Mouse (Mus musculus): ENCODE results near the gene 4930402H24Rik.

The 4930402H24Rik gene

DNA sequence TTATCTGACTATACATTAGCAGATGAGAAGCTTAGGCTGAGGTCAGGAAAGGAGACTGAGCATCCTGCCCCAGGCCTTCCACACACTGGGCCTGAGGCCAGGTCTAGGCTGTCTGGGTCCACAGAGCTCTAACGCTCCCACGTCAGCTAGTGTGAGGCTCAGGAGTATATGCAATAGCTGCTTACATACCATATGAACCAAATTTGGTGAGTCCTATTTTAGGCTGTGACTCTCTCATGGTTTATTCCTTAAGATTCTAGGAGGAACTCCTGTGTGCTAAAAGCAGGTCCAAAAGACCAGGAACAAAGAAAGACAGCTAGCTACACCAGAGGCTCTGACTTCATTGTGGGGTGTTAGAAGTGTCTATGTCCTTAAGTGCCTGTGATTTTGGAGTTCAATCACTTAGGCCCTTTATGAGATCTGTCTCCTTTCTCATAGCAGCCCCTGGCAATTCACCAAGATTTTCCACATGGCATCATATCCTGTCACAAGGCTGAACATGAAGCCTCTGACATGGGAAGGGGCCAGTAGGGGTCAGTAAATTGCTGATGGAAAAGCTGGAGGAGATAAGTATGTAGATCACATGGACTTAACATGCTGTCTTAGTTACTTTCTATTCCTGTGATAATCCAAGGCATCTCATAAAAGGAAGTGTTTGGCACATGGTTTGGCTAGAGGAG, 177.2 kb downstream of the 4930402H24Rik start:
- DNase-seq = no peak

DNA sequence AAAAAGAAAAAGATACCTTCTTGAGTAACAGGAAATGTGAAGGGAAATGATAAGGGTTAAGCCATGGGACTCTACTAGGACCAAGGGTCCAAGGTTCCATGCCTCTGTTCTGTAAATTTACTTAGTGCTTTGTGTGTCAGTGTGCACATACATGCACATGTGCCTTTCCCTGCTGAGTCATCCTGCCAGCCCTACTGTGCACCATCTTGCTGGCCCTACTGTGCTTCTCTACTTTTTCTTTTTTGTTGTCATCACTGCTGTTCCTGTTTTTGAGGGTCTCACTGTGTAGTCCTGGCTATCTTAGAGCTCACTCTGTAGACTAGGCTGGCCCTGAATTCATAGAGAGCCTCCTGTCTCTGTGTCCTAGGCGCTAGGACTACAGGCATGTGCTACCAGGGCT, 178.5 kb downstream of the 4930402H24Rik start:
- DNase-seq = no peak

DNA sequence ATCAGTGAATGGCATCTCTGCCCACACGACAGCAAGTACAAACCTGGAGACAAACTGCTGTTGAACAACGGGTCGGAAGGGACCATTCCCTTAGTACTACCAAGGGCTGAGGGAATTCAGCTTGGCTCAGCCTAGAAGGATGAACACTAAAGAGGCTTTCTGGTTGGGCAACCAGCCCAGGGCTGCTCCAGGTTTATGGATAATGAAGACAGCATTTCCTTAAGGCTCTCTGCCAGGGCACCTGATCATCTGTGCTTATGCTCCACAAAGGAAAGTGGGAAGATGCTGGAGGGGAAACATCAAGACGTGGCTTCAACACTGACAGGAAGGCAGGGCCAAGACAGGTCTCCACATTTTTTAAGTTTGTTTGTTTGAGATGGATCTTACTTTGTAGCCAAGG, 181.8 kb downstream of the 4930402H24Rik start:
- no peak for DNase-seq

DNA sequence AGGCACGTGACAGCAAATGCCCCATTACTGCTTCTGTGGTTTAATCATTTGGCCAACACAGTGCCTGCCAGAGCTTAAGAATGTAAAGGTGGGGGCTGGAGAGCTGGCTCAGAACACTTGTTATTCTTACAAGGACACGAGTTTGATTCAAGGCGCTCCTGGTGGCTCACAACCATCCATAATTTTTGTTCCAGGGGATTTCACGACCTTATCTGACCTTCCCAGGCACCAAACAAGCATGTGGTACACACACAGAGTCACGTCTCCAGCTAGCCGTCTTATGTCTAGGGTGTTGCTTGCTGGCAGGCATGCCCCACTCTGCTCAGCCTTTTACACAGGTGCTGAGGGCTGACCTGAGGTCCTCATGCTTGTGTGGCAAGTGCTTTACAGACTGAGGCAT, 188.3 kb downstream of the 4930402H24Rik start:
- DNase-seq = peak; percentile 25 to 55

DNA sequence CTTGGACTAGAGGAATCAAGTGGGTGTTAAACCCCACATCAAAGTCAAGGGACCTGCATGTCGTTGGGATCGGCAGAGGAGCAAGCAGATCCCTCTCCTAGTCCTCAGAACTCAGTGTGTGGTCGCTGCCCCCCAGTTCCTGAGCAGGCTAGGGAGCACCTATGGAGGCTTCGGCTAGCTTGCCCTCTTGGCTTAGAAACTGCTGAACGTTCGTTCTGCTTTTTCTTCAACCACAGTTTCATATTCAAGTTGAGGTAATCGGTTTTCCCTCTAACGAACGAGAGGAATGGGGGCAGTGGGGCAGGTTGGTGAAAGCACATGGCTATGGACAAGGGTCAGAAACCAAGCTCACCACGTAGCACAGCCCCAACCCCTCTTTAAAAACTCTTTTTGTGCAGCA, 199.1 kb downstream of the 4930402H24Rik start:
- DNase-seq = no peak

DNA sequence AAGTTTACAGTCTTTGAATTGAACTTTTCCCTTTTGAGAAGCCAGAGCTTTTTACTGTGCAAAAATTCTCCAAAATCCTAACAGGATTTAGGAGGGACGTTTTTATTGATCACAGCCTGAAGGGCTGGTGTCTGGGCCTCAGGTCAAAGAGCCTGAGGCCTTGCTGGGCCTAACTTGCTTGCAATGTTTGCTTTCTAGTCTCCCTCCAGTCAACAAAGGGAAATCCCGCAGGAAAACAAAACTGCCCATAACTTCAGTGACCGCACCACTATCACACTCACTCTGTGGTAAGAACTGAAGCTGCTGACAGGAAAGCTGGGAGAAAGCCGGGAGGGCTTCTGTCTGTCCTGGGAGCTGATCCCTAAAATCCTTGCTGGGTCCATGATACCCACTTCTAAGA, 199.6 kb downstream of the 4930402H24Rik start:
- no peak for DNase-seq

DNA sequence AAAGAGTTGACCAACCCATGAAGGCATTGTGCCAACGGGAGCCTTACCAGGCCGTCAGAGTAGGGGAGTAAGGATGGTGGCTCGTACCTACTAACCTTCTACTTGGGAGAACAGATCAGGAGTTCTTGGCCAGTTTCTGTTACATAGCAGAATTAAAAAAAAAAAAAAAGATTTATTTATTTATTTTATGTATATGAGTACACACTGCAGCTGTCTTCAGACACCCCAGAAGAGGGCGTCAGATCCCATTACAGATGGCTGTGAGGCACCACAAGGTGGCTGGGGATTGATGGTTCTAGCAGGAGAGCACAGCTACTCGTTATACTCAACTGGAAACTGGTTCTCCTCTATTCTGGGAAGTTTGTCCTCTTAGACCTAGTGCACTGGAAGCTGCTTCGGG, 201.0 kb downstream of the 4930402H24Rik start:
- DNase-seq = no peak

DNA sequence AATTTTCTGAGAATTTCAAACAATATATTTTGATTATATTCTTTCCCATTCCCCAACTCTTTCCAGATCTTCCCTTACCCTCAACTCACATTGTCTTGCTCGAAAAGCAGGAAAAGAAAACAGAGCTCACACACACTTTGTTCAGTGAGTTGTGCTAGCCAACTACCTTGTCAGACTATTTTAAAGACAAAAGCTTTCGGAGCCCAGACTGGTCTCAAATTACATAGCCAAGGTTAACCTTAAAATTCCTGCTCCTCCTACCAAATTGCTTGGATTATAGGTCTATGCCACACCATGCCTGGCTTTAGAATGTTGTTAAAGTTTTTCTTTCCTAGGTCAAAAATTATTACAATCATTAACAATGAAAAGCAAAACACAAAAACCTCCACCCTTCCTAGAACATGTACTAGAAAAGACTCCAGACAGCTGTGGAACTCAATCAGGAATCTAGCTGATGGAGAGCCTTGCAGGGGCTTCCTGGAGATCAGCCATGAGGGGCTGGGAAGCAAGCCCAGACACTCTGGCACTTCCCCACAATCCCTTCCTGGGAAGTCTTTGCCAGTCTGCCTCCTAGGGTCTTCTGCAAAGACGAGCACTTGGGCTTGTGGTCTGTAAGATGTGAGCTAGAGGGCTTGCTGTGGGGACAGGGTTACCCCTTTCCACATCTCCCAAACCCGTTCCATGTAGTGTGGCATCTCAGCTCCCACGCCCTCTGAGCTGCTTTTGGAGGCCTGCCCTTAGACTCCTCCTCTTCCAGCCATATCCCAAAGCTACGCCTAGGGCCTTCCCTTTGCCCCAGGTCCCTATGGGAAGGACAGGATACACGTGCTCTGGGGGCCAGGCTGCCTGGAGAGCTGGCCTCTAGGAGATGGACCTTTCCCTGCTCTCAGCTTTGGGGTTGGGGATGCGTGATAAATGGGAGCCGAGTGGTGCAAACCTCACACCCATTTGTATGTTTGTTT, 201.9 kb downstream of the 4930402H24Rik start:
- DNase-seq = no peak

DNA sequence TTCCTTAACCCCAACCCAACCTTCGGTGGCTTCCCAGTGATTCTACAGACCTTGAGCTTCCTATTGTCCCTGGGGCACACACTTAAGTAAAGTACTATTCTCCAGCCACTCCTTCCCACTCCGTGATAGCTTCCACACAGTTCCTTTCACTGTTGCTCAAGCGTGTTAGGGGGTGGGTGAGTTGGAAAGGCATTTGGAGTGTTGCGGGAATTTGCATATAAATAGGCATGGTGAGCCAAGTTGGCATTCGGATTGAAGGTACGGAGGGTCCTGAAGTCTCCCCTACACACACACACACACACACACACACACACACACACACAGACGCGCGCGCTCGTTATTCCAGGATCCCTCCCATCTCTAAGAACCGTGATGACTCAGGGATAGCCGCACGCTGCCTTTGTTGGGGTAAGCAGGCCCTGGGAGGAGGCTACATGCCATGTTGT, 208.4 kb downstream of the 4930402H24Rik start:
- no peak for DNase-seq

DNA sequence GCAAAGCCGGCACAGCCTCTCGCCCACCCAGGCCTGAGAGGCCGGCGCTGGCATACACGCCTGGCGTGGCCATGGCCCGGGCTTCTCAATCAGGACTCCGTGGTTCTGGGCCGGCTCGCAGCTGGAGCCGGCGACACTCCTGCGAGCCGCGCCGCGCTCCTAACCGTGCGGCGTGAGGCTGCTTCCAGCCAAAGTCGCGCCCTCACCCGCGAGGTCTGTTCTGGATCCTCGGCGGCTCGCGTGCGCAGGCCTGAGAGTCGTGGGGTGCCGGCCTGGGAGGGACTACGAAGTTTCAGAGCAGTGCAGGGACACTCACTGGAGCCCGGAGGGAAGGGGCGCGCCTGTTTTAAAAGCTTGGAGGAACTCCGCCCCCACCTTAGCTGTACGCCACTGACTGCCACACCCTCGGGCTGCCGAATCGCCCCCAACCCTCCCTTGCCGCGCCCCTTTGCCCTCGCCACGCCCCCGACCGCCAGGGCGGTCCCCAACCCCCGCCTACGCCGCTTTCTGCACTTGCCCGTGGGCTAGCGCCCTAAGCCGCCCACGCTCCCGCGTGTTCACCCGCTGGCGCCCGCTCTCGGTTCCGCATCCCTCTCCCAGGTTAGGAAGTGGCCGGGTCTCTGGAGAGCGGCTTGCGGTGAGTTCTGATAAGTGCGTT, 208.9 kb downstream of the 4930402H24Rik start, which contains the start of gene Slc4a11:
Gene Slc4a11, minus strand, starts transcription at position 367 of the 658 bp plus-strand sequence.
- DNase-seq = peak; percentile 67 to 83

DNA sequence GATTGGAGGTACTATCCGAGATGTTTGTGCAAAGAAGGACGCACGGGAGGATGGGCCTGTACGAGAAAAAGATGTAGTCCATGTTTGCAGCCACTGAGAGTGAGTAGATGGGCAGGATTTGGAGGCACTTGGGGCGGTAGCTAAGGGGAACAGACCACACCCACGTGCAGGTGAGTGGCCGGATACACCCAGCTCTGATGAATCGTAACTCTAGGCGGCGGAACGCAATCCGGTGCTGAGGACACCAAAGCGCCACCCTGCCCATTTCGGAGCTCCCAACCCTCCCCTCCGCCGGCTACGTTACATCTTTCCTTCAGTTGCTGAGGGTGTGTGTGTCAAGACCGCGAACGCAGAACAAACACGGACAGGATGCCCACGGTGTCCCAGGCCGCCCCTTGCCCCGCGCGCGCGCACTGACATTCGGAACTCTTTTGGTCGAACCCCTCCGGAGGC, 209.5 kb downstream of the 4930402H24Rik start:
- DNase-seq = peak; percentile 20 to 46

DNA sequence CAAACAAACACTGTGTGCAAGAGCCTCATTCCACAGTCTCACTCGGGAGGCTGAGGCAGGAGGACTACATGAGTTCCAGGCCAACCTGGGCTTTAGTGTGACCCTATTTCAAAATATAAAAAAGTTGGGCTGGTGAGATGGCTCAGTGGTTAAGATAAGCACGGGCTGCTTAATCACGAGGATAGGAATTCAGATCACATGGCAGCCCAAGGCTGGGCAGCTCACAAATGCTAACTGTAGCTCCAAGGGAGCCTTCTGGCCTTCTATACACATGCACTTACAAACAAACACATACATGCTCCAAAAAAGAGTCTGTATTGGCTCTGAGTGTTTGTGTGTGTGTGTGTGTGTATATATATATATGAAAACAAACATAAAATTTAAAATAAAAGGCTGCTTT, 212.6 kb downstream of the 4930402H24Rik start:
- DNase-seq = no peak

DNA sequence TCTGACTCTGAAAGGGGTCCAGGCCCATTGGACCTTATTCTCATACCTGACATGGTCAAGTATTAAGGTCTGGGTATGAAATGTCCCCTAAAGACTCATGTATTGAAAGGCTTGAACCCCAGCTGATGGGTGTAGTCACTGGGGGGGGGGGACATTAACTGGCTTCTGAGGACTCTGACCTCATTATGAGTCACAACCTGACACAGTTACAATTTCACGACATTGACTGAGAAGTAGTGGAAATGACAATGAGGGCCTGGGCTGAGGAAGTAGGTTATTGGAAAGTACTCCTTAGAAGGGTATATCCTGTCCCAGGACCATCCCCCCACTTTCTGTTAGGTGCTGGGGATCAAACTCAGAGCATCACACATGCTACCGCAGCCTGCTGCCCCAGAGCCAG, 217.2 kb downstream of the 4930402H24Rik start:
- no peak for DNase-seq

DNA sequence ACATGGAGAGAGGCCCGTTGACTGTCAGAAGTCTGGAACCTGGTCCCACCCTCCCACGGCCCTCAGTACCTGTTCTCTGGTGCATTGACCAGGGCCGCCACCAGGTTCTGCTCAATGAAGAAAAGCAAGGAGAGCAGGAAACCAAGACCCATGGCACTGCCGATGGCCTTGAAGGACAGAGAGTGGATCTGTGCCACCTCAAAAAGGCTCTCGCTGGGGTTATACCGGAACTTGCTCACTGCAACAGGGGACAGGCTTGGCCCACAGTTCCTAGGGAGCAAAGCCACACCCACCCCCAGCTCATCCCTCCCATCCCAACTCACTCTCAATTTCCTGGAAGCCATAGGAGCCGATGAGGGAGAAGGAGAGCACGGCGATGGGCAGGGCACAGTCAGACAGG, 220.8 kb downstream of the 4930402H24Rik start:
- DNase-seq = no peak

DNA sequence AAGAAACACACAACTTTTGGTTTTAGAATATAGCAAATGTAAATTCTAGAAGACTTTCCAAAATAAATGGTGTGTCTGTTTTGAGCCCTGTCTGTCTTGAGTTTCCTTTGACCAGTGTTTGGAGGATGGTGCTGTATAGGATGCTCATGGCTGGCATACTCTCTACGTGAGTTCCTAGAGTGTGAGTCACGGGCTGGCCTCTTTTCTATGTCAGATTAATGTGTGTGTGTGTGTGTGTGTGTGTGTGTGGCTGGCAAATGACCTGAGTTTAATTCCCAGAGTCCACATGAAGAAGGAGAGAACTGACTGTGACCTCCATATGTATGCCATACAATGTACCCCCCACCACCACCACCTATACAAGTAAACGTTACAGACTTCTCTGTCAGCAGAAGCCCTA, 224.7 kb downstream of the 4930402H24Rik start:
- DNase-seq = no peak

DNA sequence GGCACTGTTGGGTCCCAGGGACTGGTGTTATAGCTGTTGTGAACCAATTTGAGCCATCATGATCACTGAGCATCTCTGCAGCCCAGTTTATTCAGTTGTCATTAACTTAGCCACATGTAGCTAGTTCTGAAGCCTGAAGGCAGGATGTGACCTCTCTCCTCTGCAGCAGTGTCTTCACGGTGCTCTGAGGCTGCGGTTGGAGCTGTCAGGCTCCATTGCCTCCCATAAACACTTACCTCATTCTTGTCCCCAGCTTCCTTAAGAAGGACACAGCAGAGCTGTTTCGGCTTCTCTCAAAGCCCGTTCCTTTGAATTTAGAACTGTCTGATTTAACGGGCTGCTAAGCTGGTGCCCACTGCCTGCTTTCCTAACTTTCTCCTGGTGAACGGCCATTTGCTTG, 226.3 kb downstream of the 4930402H24Rik start:
- DNase-seq = no peak

DNA sequence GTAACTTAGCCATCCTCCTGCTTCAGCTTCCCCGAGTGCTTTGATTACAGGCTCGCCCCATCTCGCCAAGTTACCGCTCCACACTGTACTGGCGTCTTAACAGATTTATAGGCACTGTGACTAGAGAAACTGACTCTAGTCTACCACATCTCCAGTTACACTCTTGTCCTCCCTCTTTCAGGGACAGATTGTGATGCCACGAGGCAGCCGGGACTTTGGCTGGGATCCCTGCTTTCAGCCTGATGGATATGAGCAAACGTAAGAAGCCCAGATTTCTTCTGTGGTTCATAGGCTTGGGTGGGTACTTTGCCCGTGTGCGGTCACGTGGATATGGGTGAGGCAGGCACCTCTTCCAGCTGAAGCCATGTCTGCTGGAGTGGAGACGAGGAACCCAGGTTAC, 227.1 kb downstream of the 4930402H24Rik start:
- no peak for DNase-seq

DNA sequence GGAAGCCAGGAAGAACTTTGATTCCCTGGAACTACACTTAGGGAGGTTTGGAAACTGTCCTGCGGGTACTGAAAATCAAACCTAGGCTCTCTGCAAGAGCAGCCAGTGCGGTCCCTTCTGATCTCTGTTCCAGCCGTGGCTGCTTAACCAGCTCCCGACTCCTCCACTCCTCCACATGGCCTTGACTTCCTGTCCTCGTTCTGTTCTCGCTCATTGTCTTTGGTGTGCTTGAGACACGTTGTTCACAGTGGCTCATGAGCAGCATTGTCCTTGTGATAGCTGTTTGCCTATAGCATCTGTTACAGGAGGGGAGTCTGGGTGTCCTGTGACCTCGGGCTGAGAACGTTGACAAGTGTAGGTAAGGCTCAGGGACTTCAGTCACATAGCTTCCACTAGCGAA, 229.0 kb downstream of the 4930402H24Rik start:
- no peak for DNase-seq

DNA sequence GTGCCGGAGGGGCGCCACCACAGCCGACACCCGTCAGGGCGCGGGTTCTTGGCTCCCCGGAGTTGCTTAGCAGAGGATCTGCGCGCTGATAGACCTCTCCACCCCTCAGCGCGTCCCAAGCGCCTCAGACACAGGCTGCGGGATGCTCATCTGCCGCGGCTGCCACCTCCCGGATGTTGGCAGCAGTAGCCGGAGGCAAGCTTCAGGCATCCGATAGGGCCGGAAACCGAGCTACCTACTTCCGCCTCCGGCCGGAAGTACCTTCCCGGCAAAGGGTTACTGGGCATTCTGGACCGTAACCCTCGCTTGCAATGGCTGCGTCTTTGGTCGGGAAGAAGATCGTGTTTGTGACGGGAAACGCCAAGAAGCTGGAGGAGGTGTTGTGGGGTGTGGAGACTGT, 238.6 kb downstream of the 4930402H24Rik start, which contains the start of gene Itpa:
Gene Itpa, plus strand, starts transcription at position 52 of the 400 bp plus-strand sequence.
- DNase-seq = peak; percentile 87 to 95

DNA sequence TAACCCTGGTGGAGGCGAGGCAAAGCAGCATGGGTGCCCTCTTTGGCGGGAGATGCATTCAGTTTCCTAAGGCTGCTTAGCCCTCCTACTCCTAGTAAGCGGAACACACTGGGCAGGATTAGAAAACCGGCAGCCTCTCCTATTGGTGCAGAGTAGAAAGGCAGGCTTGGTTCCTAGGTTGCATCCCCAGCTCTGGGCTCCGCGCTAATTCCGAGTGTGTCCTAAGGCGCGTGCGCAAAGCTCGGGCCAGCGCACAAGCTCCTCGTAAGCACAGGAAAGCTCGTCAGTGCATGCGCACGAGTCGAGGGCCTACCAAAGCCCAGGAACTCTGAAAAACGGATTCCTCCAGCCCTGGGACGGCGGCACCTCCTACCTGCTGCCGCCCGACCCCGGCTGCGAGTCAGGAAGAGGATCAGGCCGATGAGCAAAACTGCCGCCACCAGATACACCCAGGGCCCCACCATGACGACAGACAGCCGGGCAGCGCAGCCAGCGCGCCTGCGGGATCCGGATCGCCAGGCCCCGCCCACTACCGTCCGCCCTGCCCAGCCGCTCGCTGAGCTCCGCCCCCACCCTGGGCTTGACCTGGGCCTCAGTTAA, 242.0 kb downstream of the 4930402H24Rik start, which contains the start of gene Ddrgk1:
Gene Ddrgk1, minus strand, starts transcription at position 558 of the 600 bp plus-strand sequence.
- DNase-seq = peak; percentile 94 to 96

DNA sequence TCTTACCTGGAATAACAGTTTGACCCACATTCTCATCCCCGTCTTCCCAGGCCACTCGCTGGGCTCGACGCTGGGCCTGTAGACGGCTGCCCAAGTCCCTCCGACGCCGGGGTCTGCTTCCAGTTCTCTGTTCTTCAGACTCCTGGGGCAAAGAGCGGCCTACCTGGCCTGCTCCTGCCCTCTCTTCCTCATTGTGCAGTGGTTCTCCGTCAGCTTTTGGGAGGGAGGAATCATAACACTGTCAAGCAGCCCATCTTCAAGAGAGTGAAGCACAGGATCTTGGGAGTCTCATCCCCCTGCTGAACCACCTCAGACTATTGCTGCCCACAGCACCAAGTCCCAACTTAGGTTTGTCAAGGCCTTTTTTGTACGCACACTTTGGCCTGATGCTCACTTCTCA, 242.9 kb downstream of the 4930402H24Rik start:
- DNase-seq = no peak

DNA sequence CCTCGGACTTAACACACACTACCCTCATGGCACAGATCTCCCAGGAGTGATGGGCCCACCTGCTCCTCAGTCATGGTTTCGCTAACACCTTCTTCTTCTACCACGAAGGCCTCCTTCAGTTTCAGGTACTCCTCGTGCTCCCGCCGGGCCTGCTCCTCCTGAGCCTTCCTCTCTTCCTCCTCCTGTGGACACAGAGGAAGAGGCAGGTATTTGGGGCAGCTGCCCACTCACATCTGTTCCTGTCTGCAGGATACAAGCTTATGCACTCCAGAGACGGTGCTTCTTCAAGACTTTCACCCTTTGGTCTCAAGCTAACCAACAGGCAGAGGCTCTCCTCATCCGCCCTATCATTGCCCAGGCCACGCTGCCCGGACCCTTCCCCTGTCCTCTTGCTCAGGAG, 247.7 kb downstream of the 4930402H24Rik start:
- DNase-seq = no peak

DNA sequence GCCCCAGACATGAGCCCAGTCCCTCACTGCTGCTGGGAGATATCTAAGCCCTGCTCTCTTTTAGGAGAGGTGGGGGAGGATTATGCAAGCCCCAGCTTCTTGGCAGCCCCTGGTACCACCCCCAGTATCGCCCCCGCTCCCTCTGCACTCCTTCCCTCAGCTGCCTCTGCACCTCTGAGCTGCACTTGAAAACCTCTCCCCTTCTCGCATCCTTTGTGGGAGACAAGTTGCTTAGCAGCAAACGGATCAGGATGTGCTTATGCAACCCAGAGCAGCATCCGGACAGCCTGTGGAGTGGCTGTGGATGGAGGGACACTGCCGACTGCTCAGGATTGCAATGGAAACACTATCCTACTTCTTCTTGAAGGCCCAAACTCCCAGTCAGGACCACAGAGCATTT, 248.7 kb downstream of the 4930402H24Rik start:
- no peak for DNase-seq

Measured in kidney, postnatal 25 days (tissue).